Mouse (Mus musculus) kidney, adult 8-10 months (tissue): Measurements from ENCODE around the gene Rps6ka5.

Source experiments
- DNase-seq, 2 experiments: peaks; one replicate each; pipeline ENCODE4 v3.0.0; 2022

Gene Rps6ka5

DNA sequence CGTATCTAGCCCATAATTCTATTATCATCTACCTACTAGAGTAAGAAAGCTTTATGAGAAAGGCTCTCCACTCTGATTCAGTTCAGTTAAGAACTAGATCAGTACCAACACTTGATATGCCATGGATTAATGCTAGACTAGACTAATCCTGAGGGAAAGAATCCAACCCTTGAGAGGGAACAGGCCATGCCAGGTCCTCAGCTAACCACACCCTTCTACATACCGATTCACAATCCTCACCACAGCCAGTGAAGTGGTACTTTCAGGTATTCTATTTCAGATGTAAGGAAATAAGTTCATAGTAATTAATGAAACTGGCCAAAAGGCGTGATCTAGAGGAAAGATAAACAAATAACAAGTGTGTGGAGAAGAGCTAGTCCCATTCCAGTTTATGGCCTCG is 70.8 kb downstream of the Rps6ka5 start:
- DNase-seq, result no peak

DNA sequence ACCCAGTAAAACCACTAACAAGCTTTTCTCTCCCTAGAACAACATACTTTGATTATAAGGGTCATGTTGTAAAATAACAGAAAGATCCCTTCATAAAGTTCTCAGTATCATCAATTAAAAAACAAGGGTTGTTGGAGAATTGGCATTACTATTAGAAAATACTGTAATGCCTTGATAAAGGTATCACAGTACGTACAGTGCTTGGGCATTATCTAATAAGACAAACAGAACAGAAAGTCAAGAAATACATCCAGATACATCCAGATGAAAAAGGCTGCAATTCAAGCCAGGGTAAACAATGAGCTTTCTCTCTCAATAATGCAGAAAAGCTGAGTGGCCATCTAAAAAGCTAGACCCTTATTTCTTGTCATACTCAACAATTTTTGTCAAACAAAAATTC is 84.8 kb downstream of the Rps6ka5 start:
- no peak for DNase-seq

DNA sequence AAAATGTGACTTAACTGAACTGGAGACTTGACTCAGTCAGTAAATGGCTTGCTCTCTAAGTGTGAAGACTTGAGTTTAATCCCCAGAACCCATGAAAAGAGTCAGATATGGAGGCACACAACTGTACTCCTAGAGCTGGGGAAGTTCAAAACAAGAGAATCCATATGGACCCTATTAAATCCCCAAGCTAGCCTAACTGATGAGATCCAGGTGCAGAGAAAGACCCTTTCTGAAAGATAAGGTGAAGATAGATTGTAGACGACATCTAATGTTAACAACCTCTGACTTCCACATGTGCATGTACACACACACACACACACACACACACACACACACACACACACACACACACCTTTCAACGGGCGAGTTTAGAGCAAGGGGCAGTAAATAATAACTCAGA is 86.1 kb downstream of the Rps6ka5 start:
- no peak for DNase-seq

DNA sequence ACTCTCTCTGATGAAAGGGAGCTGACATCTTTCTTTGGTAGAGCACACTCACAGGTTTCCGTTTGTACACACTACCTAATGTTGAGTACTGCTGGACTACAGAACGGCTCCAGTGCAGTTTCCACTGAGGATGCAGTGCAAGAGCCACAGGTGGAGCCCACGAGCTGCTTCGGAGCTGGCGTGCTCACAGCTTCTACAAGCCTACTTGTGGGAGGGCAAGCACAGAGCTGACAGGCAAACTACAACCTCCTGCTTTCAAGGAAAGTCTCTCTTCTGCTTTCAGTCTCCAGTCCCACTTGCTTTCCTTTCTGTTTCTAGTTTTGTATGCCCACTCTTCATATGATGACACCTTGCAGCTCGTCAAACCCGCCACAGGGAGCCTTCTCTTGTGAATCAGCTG is 87.1 kb downstream of the Rps6ka5 start:
- DNase-seq, result peak; percentile 13 to 24

DNA sequence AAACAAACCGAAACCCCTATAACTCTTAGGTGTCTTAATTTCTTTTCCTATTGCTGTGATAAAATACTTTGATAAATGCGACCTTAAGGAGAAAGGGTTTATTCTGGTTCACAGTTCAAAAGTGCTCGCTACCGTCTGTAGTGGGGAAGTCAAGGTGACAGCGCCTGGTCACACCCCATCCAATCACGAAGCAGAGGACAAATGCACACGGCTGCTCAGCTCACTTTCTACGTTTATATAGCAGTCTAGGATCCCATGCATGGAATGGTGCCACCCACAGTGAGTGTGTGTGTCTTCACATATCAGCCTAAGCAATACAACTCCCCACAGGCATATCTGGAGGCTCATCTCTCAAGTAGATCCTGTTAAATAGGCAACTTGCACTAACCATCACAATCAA is 88.9 kb downstream of the Rps6ka5 start:
- DNase-seq, result no peak

DNA sequence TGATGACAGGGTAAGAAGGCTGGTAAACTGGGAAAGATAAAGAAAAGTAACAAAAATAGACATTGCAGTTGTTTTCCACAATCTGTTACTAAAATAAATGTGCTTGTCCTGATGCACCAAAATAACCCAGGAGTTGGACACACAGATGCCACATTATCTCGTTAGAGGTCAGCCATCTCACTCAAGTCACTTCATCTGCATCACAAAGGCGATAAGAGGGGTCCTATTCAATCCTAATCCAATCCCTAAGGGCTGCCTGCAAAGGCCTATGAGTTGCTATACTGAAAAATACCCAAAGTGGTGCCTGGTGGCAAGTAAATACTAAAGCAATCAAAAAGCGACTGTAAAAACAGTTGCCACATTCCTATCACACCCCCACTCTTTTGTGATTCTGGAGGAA is 90.0 kb downstream of the Rps6ka5 start:
- DNase-seq, result no peak

DNA sequence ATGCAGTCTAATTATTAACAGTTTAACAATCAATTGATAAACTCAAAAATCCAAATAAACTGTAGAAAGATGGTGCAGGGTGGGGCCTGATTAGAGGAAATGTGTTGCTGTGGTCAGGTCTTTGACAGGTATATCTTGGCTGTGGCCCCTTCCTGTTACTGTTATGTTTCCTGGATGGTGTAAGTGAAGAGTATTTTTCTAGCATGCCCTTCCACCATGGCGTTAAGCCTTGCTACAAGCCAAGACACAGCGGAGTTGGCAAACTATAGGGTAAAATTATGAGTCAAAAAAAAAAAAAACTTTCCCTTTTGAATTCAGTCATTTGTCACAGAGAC is 90.5 kb downstream of the Rps6ka5 start:
- no peak for DNase-seq

DNA sequence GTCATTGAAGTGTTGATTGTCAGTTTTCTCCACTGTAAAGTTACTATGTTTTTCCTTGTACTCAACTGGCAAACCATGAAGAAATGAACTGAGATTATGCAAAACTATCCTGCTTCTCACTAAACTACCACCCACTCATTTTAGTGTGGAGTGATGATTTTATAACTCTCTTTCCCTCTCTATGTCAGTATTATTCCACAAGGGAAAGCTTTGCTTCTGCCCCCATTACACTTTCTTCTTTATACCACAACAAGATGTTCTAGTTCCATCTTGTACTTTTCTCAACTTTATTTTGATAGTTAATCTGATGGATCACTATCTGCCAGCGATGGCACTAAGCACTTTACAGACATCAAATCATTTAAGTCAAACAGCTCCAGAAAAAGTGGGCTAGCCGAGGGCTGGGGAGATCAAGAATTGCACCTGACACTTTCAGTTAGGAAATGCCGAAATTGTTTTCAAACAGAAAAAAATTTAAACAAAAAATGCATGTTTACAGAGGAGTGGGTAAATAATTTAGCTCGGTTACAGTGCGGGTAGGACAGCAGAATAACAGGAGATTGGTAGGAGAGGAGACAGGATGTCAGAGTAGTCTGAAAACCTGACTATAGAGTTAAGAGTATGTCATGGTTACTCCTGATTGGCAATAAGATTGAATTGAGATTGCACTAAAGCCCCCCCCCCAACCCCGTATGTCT is 91.0 kb downstream of the Rps6ka5 start:
- DNase-seq, result no peak

DNA sequence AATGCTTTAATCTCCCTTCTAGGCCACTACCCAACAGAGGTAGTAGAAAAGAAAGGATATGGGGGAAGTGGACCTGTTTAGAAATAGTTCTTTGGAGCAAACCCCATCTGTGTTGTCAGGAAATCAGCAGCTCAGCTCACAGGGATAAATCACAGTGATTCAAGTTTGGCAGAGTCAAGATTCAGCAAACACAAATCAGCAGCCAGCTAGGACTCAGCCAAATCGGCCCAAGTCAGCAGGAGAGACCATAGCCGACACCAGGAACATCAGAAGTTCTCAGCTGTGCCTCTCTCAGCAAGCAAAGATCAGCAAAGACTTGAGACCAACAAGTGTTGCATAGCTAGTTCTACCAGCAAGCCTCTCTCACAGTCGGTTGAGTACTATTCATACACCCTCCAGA is 93.6 kb downstream of the Rps6ka5 start:
- no peak for DNase-seq

DNA sequence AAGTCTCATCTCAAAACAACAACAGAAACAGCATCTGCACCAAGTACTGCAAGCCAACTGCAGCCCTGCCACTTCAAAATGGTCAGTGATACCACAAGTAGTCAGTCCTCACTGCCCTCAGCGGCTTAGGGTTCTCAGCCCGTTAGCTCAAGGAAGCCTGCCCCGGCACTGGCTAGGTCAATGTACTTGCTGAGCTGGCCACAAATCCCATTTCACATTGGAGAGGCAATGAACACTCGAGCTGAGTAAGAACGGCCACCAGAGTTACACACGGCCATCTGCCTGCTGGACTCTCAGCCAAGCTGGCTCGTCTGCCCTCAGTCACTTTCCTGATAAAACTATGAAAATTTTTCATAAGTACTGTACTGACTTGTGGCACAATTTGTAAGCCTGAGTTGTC is 95.5 kb downstream of the Rps6ka5 start:
- DNase-seq, result no peak

DNA sequence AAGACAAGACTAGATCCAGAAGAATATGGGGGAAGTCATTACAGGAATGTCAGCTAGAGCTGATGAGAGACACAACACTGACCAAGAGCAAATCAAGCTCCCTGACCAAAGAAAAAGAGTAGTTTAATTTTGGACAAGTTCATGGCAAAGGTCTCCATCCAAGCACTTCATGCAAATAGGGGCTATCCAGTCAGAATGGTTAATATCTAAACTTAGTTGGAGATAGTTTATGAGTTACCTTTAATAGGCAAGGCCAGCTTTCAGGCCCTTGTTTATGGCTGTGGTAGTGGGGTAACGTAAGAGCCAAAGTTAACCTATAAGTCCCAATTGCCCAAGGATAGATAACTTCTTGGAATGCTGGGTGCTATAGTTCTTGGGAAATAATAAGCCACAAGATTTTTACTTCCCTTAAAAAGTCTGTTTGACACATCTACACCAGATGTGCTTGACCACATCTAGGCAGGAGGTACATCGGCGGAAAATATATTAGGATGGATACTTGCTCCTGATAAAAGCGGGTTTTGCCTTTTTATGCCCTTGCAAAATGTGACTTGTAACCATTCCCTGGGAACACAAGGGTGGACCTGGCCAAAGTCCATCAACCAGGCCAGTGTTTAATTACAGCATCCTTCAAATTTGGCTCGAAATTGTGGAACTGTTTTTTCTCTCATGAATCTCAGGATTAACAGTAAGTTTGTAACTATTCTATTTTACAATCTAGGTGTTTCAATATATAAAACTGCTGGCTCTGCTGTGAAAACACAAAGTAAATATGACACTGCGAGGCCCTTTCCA is 97.5 kb downstream of the Rps6ka5 start:
- peak; percentile 38 to 60 for DNase-seq

DNA sequence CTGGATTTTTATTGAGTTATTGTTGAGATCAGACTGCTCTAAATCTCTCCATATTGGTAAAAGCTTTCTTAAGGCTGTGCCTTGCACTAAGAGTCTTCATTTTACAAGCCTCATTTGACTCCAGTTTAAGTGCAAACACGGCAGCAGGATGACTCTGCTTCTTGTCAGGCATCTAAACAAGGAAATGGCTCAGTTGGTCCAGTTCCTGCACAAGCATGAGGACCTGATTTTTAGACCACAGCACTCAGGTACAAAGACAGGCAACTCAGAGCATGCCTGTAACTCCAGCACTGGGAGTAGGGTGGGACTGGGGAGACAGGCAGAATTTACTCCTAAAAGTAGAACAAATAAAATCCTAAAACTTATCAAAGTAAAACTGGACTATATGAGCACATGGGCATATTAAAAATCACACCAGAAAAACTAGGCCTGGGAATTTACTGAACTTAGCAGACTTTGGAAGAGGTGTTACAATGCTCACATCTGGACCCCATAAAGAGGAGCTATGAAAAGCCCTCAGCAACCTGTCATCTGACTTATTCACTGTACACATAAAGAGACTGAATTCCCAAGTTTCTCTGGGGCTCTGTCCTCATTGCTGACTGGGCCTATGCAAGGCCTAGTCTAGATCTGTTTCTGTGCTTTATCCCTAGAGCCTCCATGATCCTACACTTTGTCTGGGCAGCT is 99.6 kb downstream of the Rps6ka5 start:
- DNase-seq, result no peak

DNA sequence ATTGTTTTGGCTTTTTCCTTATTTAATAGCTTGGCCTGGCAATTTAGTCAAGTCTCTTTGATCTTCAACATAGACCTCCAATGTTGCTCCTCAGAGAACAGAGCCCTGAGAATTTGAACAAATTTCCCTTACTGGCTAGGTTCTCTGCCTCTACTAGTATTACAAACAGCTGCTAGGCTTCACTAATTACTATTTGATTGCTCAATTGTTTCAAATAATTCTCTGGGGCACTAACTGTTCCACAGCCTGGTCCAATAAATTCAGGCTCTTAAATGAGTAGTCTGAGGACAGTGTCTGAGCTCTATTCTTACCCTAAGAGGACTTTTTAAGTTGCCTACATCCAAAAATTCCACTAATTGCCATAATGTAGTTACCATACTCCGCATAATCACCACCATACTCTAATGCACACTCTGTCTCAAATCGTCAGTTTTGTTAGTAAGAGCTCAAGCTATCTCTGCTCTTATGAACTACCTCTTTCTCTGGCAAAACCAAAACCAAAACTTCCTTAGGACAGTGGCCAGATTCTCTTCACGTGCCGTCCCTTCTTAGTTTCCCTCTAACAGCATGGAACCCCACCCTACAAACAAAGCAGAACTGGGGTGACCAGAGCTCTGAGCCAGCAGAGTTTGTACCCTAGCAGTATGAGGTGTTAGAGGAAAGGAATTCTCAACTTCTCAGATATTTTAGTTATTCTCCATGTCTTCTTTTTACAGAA is 100.4 kb downstream of the Rps6ka5 start:
- DNase-seq, result no peak

DNA sequence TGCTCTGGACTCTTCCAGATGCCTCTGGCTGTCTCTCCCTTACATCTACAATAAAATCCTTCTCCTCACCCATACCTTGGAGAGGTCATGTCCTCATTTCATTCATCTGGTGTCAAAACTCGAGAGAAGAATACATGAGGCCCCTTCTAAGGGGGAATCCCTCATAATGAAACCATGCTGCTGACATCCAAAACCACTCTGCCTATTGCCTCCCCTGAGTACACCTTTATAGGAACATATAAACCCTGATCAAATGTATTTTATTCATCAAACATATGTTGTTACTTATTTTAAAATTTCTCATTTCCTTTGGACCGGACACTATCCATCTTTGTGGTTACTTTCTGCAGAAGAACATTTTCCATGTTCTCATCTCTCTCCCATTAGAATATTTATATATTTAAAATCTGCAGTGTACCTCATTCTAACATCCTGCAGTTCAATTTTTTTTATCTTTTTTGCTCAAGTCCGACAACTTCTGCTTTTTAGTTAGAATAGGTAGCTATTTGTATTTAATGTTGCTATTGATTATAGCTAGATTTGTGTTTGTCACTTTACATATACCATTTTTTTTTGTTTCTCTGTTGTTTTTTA is 101.8 kb downstream of the Rps6ka5 start:
- no peak for DNase-seq

DNA sequence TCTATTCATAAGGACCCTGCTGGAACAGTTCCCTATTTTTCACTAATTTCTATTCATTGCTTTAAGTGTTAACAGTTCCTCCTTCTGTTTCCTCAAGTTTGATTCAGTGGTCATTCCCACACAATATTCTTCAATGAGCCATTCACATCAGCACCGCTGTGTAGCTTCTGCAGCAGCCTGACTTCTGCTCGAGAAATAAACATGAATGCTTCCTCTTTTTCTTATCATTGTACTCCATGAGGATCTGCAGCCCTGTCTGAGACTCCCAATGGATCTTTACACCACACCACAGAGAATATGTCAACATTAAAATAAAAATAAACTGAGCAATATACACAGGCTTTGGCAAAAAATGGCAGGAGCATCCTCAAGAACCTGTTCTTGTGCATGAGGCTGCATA is 111.5 kb downstream of the Rps6ka5 start:
- DNase-seq, result no peak

DNA sequence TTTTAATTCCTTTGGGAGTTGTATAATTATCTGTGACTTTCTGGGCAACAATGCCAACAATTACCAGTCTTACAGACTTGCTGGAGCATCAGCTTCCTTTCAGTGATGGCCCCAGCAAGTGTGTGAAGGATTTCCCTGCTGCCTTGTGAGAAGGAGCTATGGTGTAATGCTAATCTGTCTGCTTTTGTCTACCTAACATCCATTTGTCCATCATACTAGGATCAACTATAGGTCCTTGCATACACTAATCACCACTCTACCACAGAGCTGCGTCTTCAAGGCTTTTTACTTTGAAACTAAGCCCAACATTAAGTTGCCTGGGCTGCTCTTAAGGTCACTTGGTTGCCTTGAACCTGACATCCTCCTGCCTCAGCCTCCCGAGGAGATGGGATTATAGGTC is 112.9 kb downstream of the Rps6ka5 start:
- DNase-seq, result no peak

DNA sequence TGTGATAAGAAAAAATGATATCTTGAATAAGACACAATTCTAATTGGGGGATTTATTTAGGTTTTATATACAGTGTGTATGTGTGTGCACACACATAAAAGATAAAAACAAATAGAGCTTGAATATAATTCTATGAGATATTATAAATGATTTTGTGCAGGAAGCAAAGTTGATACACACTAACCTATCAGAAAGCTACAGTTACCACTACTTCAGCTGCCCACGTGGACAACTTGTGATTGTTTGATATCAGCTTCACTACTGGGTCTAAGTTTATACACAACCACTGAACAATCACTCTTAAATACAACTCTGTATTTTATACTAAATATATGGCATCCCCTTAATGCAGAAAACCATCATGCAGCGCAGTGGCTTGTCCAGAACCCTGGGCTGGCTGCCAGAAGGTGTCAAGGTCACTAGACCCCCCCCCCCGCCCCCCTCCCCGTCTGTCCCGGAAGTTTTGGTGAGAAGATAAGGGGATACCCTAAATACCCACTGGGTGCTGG is 113.5 kb downstream of the Rps6ka5 start:
- DNase-seq, result no peak

DNA sequence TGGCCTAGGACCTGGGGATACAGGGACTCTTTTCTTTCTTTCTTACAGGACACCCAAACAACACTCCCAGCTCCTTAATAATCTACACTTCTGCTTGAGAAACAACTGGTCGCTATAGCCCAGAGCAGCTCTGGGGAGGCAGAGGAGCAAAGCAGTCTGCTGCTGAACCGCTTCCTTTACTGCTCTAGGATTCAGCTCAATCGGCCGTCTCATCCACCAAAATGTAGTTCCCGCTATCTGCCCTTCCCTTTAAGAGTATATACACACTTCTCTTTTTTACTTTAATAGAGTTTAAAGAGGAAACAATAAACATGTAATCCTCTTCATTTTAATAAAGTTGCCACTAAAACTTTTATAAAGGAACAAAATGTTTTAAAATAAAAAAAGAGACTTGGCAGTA is 117.0 kb downstream of the Rps6ka5 start:
- no peak for DNase-seq

DNA sequence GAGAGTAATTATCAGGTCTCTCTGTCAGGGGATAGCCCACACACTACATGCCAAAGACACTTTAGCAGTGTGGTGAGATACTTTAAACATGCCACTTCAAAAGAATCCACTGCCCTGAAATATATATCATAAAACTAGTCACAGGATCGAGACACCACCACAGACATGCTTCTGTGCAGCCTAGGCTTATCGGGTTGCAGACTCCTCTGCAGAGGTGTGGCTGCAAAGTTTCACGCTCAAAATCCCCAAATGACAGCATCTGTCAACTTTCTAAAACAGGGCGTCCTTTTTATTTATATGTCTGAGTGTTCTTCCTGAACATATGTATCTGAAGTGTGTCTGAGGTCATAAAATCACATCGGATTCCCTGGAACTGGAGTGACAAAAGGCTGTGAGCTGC is 117.7 kb downstream of the Rps6ka5 start:
- no peak for DNase-seq

DNA sequence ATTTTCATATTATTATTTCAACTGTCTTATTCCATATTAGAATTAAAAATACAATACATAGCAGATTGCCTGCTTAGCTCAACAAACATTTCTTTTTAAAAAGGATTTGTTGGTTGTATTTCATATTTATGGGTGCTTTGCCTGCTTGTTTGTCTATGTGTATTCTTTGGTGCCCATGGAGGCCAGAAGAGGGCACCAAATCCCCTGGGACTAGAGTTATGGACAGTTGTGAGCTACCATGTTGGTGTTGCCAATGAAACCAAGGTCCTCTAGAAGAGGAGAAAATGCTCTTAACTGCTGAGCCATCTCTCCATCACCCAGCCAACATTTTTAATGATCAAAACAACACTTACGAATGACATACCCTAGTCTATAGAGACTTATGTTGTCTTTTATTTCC is 120.0 kb downstream of the Rps6ka5 start:
- peak in 1 of 2 experiments; percentile 27 for DNase-seq

DNA sequence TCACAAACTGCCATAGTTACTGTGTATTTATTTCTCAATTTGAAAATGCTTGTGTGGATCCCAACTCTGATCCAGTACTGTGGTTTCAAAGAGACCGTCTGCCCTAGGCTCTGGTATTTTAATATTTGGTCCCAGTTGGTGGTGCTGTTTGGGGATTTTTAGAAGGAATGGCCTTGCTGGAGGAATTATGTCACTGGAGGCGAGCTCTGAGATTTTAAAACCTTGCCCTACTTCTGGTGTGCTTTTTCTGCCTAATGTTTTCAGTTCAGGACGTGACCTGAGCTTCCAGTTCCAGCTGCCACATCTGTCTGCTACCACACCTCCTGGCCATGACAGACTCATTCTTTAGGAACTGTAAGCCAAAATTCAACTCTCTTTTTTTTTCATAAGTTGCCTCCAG is 121.2 kb downstream of the Rps6ka5 start:
- no peak for DNase-seq

DNA sequence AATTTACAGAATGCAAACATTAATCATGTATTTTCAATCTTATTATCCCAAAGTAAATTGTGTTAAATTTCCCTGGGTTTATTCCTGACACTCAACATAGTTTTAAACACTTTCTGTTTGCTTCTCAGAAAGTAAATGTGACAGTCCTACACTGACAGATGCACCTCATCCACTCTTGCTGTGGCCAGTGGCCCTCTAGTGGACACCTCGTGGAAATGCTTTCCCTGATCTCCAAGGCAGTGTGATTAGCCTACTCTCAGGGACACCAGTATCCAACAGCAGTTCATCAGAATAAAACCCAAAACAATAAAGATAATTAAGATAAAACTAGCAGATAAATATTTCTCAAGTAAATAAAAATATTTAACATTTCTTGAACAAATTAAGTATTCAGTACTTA is 122.2 kb downstream of the Rps6ka5 start:
- DNase-seq, result peak; percentile 39 to 49

DNA sequence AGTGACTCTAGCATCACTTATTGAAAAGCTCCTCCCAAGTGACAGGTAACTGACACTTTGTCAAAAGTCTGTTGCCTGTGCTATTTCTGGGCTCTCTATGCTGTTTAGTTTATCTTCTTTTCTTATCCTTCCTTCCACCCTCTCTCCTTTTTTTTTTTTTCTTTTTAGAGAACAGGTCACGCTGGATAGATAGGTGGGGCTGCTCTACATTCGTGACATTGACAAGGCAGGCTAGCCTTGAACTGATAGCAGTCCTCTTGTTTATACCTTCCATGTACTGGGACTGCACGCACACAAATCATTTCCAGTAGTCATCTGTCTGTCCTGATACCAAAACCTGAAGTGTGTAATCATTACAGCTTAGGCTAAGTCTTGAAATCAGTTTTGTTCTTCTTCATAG is 132.1 kb downstream of the Rps6ka5 start:
- no peak for DNase-seq
